Mouse (Mus musculus) heart, postnatal 36 days (tissue): ENCODE measurements around the gene Rnf220. TPM values are rescaled to one million over a fixed set of nuclear protein-coding genes. Genes with fewer than 3 reads are reported as not detected.

ENCODE experiments used
- DNase-seq, 2 experiments: peaks; one replicate each; pipeline ENCODE4 v3.0.0; 2021 to 2022
- intact Hi-C: fragments of 180-260 bp; cut with DNase I; formaldehyde crosslinking; loops from one replicate; pipeline ENCODE4 v1.15.1; 2025
- total RNA-seq, 2 experiments: library from RNA; stranded (reverse); gene quantifications; 2 replicates each; pipeline ENCODE4 v1.2.3; 2021

Gene Rnf220
- total RNA-seq, 2 experiments from 2014 or later: 33.7 to 36.0 TPM

DNA sequence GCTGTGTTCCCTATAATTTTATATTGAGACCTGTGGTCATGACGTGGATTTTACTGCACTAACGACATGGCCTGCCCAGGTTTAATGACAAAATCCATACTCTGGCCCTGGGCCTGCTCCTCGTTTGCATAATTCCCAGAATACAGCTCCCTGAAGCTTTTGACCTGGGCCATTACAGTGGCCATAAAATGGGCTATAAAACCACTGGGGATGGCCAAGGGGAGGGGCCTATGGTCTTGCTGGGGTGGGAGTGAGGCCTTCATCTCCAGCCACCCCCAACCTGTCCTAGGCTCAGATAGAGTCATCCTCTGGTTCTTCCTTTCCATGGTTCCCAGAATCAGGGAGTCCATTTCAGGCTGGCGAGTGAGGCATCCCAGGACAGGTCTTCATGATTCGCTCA, 185.0 kb downstream of the Rnf220 start:
- intact Hi-C loops: loop anchor here (2.0 kb wide), 1 partner anchor 41 kb away; no protein-coding TSS in a partner anchor
- no peak for DNase-seq

GRCm38 (mm10) chr4:117309427-117309826, 187.4 kb downstream of the Rnf220 start:
- intact Hi-C loops: no loop called here
- no peak for DNase-seq

DNA sequence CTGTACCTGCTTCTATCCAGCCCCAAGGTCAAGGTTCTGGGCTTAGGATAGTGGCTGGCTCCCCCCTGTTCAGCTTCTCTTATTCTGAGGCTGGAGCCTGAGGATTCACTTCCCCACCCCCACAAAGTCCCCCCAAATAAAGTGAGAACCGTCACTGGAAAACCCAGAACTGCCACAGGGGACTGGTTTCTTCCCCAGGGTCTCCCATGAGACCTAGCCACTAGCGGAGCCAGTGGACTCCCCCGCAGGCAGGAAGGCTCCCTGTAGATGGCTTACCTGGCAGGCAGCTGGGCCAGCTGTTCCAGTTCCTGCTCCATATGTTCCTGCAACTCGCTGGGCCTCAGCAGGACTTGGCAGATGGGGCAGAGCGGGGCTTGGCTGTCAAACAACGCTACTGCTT, 189.6 kb downstream of the Rnf220 start:
- no peak for DNase-seq
- intact Hi-C loops: no loop called here

DNA sequence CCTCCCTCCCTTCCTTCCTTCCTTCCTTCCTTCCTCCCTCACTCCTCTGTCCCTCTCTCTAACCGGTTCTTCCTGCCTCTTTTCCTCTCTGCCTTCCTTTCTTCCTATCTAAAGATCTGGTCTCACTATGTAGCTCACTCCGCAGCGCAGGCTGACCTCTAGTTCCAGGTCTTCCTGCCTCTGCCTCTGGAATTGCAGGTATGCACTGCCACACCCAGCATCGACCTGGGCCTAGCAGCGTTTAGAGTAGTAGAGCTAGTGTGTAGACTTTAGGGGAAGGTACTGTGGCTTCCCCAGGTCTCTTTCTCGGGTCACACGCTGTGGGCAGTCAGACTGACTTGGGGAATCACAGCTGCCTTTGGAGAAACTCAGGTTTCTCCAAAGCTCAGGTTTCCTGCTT, 191.4 kb downstream of the Rnf220 start:
- intact Hi-C loops: no loop called here
- no peak for DNase-seq

- intact Hi-C loops: no loop called here
- no peak for DNase-seq
Observed at GRCm38 (mm10) chr4:117304239-117305025, 192.4 kb downstream of the Rnf220 start.

DNA sequence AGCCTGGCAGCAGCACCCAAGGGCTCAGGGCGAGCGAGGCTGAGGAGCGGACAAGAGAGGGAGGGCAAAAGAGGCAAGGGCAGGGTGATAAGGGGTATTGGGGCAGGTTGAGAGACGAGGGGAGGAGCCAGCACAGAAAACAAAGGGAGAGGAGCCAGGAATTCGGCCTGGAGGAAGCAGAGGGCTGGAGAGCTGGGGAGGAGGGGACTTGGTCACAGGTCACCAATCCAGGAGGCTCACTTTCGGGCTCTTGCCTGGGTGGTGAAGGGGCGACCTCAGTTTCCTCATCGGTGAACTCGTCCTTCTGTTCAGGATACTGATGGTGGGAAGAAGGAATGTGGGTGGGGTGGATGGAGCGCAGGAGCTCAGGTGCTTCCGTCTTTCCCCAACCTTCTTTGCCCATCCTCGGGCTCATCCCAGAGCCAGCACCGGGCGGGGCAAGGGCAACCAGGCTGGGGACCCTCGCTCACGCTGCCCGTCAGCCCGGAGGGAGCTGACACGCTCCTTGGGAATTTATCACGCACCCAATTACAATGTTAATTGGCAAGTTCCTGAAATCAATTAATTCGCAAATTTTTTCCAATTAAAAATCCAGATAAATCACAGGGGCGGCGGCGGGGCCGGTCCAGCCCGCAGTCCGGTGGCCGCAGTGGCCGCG, 193.1 kb downstream of the Rnf220 start:
- no peak for DNase-seq
- intact Hi-C loops: no loop called here

DNA sequence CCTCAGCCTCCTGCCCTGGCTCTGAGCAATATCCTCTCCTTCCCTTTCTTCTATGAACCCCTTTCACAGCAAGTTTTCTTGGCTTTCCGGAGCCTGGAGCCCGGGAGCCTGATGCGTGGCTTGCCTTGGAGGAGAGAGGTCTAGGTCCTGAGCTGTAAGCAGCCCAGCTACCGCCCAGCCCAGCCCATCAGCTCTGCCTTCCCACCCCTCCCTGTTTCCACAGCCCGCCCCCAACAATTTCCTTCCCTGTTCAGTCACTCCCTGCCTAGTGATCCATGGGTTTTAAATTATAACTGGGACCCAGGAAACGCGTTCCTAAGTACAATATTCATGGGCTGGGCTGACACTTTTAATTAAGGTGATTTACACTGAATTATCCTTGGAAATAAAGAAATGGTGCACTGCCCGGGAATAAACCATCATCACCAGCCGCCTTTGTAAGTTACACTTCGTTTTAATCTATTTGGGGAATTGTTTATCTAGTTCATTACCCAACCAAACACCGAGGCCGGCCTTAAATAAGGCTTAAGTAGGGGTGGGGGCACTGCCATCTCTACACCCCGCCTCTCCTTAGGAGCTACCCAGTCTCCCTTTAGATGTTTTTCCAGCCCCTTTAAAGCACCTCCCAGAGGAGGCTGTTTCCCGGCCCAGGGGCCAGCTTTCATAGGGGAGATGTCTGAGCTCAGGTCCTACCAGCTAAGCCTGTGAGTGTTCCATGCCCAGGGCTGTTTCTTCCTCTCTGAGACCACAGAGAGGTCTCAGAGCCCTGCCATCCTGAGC, 194.6 kb downstream of the Rnf220 start:
- DNase-seq: no peak
- intact Hi-C loops: no loop called here

- intact Hi-C loops: no loop called here
- DNase-seq: no peak
Observed at GRCm38 (mm10) chr4:117299921-117300320, 196.9 kb downstream of the Rnf220 start.

DNA sequence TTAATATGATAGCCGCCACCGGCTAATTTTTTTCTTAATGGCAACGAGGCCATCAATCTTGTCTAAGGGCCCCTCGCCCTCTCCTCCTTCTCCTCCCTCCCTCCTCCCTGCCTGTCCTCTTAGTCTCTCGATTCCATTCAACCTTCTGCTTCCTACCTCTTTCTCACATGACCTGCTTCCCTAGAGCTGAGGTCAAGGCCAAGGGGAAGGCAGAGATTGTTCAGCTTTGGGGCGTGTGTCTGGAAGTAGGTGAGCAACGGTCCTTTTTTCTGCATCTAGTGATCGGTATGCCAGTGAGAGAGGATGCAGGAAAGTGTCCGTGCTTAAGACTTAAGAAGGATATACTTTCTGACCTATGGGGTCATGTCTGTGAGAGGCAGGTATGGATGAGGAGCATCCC, 199.0 kb downstream of the Rnf220 start:
- intact Hi-C loops: no loop called here
- DNase-seq: no peak

- no peak for DNase-seq
- intact Hi-C loops: no loop called here
Observed at GRCm38 (mm10) chr4:117296849-117297593, 199.8 kb downstream of the Rnf220 start.

DNA sequence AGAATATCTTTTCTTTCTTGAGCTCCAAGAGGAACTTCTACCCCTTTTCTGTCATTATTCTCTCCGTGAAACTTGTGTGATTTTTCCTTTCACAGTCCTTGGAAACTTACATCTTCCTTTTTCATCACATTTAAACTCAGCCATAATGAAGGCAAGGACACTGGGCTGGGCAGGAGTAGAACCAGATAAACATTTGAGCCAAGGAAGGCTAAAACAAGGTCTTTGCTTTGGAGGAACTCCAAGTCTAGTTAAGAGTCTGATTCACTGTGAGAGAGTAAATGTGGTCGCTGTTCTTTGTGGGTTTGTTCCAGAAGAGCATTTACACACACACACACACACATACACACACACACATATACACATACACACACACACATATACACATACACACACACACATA, 205.2 kb downstream of the Rnf220 start:
- intact Hi-C loops: no loop called here
- DNase-seq: no peak

GRCm38 (mm10) chr4:117288927-117289801, 207.7 kb downstream of the Rnf220 start:
- intact Hi-C loops: no loop called here
- DNase-seq: peak; percentile 80 to 88

GRCm38 (mm10) chr4:117288277-117288926, 208.4 kb downstream of the Rnf220 start:
- no peak for DNase-seq
- intact Hi-C loops: no loop called here

GRCm38 (mm10) chr4:117284363-117284762, 212.5 kb downstream of the Rnf220 start:
- DNase-seq: no peak
- intact Hi-C loops: no loop called here

- intact Hi-C loops: no loop called here
Observed at GRCm38 (mm10) chr4:117283271-117284191, 213.3 kb downstream of the Rnf220 start.

GRCm38 (mm10) chr4:117281090-117281845, 215.6 kb downstream of the Rnf220 start:
- intact Hi-C loops: no loop called here
- DNase-seq: no peak

More at GRCm38 (mm10) chr4:117283271-117284191, 213.3 kb downstream of the Rnf220 start:
- DNase-seq: no peak

DNA sequence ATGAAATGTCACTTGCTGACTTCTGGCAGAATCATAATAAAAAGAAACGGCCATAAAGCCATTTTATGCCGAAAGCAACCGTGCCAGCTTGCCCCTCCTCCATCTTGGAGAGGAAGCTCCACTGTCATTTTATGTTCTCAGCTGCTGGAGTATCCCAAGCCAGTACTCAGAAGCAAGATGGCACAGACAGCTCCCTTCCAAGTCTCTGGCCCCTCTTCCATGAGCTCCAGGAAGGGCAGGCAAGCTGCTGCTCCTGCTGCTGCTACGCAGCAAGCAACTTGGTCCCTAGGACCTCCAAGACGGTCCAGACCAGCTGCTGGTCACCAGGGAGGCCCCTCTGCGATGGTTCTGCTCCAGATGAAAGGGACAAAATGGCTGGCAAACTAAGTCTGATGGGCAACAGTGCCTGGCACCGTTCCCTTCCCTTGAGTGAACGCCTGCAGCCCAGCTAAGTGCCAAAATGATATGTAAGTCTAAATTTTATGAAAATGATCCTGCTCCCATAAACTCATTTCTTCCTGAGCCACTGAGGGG, 216.4 kb downstream of the Rnf220 start:
- no peak for DNase-seq
- intact Hi-C loops: no loop called here
